Mouse (Mus musculus): ENCODE data around the gene Rnf26.

Rnf26 gene

DNA sequence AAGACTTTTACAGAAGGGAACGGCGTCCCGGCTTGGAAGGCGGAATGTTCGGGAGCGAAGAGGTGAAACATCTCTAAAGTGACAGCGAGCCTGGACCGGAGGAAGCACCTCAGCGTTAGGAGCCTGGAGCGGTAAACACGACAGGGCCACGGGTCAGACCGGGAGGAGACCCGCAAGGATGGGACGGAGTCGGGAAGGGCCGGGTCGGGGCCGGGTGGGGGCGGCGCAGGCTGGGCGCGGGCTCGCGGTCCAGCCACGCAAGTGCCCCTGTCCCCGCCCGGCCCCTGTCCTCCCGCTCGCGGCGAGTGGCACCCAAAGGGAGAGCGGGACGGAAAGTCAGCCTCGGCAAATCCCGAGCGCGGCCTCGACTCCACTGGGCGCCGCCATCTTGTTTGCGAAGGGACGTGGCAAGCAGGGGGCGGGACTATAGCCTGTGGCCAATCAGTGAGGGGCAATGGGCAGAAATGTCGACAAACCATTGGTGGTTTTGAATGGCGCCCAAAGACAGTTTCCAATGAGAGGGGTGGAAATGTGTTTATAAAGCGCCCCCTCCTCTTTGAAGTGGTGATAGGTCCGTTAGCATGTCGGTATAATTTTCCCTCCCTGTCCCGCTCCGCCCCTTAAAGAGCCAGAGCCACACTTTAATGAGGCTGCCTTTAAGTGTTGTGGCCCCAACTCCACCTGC lies at the start of gene Rnf26, which contains the start of gene Gm49380:
Gene Rnf26 (minus strand): TSS at position 413 of the 685 bp plus-strand sequence.
Gene Gm49380 (minus strand): TSS at position 396 of the 685 bp plus-strand sequence.
- in situ Hi-C loops (cut with MboI; ENCODE audit: low pct_unique_long_range_greater_than_20kb in 1 of 2, low sequenced_read_pairs in 2 of 2, unreplicated experiment in 1 of 2), result no loop called here

DNA sequence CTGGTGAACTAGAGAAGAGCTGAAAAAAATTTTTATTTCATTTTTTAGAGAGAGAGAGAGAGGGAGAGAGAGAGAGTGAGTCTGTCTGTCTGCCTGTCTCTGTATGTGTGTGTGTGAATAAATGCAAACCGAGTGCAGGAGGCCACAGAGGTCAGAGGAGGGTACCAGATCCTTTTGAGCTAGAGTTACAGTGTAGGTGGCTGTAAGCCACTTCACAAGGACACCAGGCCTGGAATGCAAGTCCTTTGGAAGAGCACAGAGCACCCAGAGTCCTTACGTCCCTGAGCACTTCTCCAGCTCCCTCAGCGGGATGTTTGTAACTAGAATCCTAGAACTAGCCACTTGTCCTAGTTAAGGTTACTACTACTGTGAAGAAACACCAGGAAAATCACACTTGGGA lies 46.6 kb upstream of the Rnf26 start:
- in situ Hi-C loops (cut with MboI; ENCODE audit: low pct_unique_long_range_greater_than_20kb in 1 of 2, low sequenced_read_pairs in 2 of 2, unreplicated experiment in 1 of 2), result no loop called here

DNA sequence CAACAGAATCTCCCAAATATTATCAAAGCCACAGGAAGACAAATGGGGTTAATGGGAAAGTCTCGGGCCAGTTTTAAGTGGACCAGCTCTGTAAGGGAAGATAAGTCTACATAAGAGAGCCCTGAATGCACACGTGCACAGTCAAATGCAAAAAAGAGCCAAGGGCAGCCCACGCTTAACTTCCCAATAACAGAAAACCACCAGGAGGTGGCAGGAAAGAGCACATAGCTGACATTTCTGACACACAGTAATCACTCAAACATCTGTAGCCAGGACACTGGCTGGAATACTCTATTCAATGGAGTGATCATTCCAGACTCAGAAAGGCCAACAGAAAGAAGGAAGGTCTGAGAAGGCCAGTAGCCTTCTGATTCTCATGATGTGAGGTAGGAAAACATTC lies 34.0 kb upstream of the Rnf26 start:
- in situ Hi-C loops (cut with MboI; ENCODE audit: low pct_unique_long_range_greater_than_20kb in 1 of 2, low sequenced_read_pairs in 2 of 2, unreplicated experiment in 1 of 2), result no loop called here

DNA sequence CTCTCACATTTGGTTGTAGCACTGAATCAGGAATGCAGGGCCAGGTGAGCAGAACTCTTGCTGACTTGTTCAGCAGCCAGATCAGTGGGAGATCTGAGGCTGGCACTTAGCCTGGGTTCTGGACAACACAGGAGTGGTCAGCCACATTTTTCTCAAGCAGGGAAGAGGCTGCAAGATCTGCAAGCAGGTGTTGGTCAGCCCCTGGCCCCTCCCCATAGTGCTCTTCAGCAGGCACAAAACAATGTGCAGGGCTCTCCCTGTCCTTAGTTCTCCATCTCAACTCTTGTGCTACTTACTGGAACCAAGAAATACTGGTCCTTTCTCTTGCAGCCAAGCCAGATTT lies 31.4 kb upstream of the Rnf26 start:
- in situ Hi-C loops (cut with MboI; ENCODE audit: low pct_unique_long_range_greater_than_20kb in 1 of 2, low sequenced_read_pairs in 2 of 2, unreplicated experiment in 1 of 2), result no loop called here

DNA sequence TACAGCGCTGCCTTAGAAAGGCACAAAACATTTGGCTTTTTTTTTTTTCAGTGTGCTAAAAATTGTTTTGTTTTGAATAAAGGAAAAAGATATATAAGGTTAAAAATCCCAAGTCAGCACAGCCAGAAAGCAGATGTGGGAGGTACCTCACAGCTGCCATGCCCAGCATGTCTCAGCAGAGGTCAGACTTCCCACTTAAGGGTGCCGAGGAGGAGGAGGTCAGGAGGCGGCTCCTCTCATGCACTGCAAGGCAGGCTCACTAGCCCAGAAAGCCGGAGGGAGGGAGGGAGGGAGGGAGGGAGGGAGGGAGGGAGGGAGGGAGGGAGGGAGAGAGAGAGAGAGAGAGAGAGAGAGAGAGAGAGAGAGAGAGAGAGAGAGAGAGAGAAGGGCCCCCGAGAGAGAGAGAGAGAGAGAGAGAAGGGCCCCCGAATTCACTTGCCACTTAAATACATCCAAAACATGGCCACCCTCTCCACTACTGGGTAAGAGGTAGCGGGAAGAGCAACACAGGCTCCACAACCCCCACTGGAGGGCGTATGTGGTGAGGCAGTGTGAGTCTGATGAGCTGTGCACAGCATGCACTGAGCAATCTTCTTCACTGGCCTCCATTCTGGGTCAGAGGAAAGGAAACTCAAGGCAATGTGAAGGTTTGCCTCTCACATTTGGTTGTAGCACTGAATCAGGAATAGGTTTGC lies 30.9 kb upstream of the Rnf26 start:
- in situ Hi-C loops (cut with MboI; ENCODE audit: low pct_unique_long_range_greater_than_20kb in 1 of 2, low sequenced_read_pairs in 2 of 2, unreplicated experiment in 1 of 2), result no loop called here

DNA sequence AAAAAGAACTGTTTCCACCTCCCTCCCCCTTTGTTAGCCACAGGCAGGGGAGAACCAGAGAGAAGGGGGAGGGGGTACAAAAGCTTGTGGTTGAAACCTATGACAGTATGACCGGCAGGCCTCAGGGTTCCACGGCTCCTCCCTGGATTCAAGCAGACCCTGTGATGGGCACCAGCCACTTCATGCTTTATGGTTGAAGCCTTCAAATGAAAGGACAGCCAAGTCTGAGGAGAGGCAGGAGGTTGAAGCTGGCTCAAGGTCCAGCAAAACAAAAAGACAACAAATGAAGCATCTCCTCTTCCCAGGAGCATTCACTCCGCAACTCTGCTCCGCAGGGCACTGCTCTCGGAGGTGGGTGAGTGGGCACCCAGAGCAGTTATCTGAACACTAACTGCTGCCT lies 30.1 kb upstream of the Rnf26 start:
- in situ Hi-C loops (cut with MboI; ENCODE audit: low pct_unique_long_range_greater_than_20kb in 1 of 2, low sequenced_read_pairs in 2 of 2, unreplicated experiment in 1 of 2), result no loop called here

DNA sequence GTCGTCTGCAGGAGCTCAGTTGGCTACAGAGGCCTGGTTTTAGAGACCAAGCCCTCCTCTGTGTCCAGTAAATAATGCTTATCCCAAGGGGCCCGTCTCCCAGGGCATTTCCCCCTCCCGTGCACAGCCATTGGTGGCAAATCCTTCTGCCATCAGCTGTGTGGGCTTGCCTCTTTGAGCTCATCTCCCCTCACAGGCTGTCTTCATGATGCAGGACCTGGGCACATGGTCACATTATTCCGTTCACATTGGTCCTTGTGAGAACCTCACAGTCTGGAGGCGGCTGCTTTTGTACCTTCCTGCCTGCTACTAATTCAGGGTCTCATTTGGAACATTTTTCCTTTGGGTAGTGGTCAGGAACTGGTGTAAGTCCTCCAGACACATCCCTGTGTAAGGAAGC lies 28.6 kb upstream of the Rnf26 start:
- in situ Hi-C loops (cut with MboI; ENCODE audit: low pct_unique_long_range_greater_than_20kb in 1 of 2, low sequenced_read_pairs in 2 of 2, unreplicated experiment in 1 of 2), result no loop called here

DNA sequence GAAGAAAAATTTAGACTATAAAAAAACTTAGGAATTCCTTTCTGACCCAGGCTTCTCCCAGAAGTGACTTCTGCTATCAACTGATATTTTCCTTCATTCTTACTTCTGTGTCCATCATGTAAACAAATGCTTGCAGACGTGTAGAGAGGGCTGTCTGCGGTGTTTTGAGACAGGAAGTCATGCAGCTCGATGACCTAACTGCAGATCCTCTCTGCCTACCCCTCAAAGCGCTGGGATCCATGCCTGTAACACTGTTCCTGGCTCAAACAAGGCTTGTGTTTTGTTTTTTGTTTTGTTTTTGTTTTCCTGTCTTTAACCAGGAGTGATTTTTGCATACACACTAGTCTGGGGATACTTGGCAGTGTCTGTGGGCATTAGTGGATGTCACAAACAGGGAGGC lies 24.5 kb upstream of the Rnf26 start:
- in situ Hi-C loops (cut with MboI; ENCODE audit: low pct_unique_long_range_greater_than_20kb in 1 of 2, low sequenced_read_pairs in 2 of 2, unreplicated experiment in 1 of 2), result no loop called here

DNA sequence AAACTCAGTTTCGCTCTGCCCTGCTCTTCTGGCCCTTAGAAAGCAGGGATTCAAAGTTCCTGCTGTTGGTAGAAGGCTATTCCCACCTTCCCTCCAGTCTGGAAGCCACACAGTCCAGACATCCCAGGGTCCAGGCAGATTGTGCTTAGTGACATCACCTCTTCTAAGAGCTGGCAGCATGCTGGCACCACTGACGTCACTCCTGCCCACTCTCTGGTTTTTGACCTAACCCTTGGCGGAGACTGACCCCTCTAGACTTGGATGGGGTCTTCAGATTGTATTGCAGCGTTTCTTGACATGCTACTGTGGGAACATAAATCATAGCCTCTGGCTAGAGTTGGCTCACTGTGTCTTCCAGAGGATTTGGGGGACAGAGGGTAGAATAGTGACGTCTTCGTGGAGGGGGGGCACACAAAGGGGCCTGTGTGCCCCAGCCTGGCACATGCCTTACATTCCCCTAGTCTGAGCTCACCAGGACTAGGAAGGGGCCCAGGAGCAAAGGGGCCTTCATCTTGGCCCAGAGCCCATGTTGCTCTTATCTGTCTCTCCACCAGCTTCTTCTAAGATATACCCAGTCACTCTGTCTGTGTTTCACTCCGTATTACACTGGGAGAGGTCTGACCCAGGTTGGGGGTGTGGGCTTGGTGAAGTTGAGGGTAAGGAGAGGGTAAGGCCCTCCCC lies 22.6 kb upstream of the Rnf26 start:
- in situ Hi-C loops (cut with MboI; ENCODE audit: low pct_unique_long_range_greater_than_20kb in 1 of 2, low sequenced_read_pairs in 2 of 2, unreplicated experiment in 1 of 2), result no loop called here

DNA sequence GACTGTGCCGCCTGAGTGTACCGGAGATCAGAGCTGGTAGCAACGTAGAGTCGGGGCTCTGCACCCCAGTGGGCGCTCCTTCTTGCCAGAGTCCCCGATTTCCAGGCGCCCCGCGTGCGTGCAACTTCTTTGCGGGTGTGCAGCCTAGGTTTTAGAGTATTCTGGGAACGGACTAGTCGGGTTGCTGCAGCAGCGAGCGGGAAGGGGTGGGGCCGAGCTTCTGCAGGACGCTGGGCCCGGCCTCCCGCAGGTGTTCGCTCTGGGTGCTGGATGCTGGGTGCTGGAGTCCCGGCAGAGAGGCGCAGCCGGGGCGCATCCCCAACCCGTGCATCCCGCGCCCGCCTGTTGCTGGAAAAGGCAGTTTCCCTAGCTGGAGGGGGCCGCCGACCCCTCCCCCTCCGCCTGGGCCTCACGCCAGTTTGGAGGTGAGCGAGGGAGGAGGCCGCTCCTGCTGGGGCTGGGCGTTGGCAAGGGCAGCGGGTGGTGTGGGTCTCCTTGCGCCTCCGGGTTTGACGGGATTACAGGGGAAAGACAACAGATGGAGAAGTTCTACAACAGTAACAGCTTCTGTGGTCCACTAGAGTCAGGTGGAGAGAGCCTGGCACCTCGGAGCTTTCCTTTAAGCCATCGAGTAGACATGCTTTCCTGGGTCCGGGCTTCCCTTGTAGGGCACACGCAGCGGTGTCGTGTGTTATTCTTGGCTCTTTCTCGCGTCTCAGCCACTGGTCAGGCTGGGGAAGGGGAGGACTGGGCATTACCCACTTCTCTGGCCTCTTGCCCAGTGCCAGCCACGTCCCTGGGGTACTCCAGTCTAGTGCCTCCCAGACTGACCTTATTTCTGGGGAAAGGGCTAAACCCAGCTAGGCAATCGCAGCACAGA lies 21.8 kb upstream of the Rnf26 start:
- in situ Hi-C loops (cut with MboI; ENCODE audit: low pct_unique_long_range_greater_than_20kb in 1 of 2, low sequenced_read_pairs in 2 of 2, unreplicated experiment in 1 of 2), result no loop called here

DNA sequence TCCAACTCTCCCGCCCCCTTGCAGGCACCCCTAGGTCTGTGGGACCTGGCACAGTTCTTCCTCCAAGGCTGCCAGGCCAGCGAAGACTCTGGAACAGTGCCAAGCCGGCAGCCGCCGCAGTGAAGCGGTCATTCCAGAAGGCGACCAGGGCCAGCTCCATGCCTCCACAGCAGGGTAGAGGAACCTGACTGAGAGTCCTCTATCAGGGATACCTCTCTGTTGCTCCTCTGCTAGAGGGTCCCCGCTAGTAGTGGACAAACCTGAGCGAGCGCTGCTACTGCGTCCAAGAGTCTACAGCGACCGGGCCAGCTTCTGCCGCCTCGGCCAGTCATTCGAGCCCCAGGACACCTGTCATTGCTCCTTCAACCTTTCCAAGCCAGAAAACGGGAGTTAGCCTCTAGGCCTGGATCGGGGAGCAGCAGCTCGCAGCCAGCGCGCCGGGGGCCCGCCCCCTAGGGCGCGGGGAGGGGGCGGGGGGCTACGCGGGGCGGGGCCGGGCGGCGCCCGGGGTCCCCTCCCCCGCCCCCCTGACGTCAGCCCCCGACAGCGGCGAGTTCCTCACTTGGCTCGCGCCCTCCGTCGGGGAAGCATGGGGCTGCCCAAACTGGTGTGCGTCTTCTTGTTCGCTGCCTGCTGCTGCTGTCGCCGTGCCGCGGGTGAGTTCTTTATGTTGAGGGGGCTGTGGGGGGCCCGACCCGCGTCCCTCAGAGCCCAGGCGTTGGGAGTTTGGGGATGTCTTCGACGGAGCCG lies 21.0 kb upstream of the Rnf26 start, which contains the start of gene Mcam:
Gene Mcam (plus strand): TSS at position 369 of the 750 bp plus-strand sequence.
- in situ Hi-C loops (cut with MboI; ENCODE audit: low pct_unique_long_range_greater_than_20kb in 1 of 2, low sequenced_read_pairs in 2 of 2, unreplicated experiment in 1 of 2), result no loop called here

DNA sequence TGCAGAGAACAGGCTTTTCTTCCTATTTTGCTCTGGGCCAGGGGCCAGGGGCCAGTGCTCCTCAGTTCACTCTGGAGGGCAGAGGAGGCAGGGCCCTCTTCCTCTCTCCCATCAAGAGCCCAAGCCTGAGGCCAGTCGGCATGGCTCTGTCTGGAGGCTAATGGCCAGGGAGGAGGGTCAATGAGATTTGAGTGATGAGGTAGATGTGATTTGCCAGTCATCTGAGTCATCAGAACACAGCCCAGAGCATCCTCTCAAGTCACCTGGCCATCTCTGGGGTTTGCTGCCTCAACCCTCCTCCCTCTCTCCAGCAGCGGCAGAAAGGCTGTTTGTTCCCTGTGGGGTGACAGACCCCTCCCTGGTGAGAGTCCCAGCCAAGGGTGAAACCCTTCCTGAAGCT lies 20.0 kb upstream of the Rnf26 start:
- in situ Hi-C loops (cut with MboI; ENCODE audit: low pct_unique_long_range_greater_than_20kb in 1 of 2, low sequenced_read_pairs in 2 of 2, unreplicated experiment in 1 of 2), result no loop called here

DNA sequence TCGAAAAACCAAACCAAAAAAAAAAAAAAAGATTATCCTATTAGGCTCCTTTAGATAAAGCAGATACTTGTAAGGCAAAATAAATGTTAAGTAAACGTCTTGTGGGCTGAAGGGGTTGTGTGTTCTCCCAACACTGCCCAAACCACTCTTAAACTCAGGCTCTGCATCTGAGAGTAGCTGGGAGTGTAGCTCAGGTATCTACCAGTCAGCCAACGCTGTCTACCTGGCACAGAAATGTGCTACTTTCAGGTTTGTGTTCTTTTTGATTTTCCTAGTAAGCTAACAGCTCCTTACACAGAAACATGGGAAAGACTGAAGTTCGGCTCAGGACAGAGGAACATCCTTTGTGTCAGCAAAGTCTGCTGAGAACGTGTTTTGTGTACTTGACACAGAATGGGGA lies 18.9 kb upstream of the Rnf26 start:
- in situ Hi-C loops (cut with MboI; ENCODE audit: low pct_unique_long_range_greater_than_20kb in 1 of 2, low sequenced_read_pairs in 2 of 2, unreplicated experiment in 1 of 2), result no loop called here

DNA sequence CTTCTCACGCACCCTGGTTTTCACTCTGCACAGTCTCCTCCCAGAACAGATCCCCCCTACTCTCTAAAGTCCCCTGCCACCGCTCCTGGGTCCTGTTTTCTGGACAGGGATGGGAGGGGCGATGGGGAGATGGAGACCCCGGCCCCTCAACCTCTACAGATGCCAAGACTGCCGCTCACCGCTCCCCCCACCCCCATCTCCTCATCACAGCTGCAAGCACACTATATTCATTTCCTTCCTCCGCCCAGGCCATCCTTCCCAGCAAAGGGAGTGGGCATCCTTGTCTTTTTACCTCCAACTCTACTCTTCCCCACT lies 17.9 kb upstream of the Rnf26 start:
- in situ Hi-C loops (cut with MboI; ENCODE audit: low pct_unique_long_range_greater_than_20kb in 1 of 2, low sequenced_read_pairs in 2 of 2, unreplicated experiment in 1 of 2), result no loop called here

DNA sequence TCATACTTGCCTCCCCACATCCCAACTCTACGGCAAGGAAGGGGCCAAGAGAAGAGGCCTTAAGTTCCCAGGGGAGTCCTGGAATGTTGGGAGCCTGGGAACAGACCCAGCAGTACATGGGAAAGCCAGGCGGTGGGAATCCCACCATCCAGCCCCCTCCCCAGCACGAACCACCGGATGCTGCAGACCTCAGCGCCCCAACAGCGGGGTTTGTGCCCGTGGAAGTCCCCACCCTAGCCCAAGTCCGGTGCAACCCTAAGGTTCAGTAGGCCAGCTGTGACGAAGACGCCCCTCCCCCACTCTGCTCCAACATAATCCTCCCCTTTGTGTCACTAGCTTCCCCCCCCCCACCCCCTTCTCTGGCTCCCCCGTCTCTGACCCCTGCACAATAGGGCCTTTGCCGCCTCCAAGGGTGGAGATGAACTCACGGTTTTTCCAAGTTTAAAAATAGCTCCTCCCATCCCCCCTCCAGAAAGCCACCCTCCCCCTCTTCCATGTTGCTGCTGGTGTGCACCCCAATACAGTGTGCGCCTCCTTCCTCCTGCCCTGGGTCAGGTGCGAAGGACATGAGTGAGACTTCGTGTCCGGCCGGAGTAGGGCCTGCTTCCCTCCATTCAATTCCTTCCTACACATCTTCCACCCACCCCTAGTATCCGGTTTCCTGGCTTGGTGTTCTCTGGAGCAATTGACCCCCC lies 17.4 kb upstream of the Rnf26 start:
- in situ Hi-C loops (cut with MboI; ENCODE audit: low pct_unique_long_range_greater_than_20kb in 1 of 2, low sequenced_read_pairs in 2 of 2, unreplicated experiment in 1 of 2), result no loop called here

DNA sequence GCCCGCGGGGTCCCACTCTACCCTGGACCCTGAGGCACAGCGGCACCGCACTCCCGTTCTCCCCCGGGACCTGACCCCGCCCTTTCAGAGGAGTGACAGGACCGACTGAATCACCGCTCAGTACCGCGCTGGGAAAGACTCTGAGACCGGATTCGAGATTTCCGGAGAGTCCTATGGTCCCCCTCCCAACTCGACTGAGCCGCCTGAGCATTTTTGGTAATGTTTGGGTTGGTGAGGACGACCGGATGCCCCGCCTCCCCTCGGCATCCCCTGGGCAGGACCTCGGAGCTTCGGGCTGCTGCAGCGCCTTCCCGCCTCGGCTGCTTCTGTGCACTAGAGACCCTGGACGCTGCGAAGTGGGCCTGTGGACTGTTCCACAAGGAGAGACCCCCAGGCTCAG lies 16.7 kb upstream of the Rnf26 start:
- in situ Hi-C loops (cut with MboI; ENCODE audit: low pct_unique_long_range_greater_than_20kb in 1 of 2, low sequenced_read_pairs in 2 of 2, unreplicated experiment in 1 of 2), result no loop called here

DNA sequence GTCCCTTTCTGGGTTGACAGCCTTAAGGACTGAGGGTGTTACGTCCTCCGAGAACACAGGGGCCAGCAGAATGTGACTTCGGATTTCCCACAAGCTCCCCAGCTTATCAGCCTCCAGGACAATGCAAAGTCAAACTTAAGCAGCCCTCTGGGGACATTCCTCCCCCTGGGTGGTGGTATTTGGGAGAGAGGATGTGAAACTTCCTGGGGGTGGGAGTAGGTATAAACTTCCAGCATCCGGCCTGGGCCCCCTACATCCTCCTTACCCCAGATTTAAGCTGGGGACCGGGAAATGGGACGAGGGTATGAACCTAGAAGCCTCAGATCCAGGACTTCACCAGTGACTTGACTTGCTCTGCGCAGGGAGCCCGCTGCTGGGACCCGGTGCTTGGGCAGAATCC lies 16.3 kb upstream of the Rnf26 start:
- in situ Hi-C loops (cut with MboI; ENCODE audit: low pct_unique_long_range_greater_than_20kb in 1 of 2, low sequenced_read_pairs in 2 of 2, unreplicated experiment in 1 of 2), result no loop called here

DNA sequence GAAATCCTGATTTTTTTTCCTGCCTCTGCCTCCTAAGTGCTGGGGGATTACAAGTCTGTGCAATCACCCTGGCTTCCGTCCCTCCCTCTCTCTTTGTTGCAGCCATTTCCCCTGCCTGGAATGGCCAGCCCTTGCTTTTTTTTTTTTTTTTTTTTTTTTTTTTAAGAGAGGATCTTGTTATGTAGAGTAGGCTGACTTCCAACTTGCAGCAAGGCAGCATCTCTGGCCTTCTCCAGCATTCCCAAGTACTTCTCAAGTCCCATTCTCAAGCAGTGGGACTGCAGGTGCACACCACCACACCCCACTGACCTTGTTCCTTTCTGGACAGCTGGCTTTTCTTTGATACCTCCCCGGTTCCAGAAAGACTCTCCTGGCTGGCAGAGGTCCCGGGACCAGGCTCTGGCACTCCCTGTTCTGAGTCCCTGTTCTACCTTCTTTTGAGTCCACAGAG lies 14.1 kb upstream of the Rnf26 start:
- in situ Hi-C loops (cut with MboI; ENCODE audit: low pct_unique_long_range_greater_than_20kb in 1 of 2, low sequenced_read_pairs in 2 of 2, unreplicated experiment in 1 of 2), result no loop called here

All from mouse embryonic stem cell (cell line).